In the genomic region with DNA sequence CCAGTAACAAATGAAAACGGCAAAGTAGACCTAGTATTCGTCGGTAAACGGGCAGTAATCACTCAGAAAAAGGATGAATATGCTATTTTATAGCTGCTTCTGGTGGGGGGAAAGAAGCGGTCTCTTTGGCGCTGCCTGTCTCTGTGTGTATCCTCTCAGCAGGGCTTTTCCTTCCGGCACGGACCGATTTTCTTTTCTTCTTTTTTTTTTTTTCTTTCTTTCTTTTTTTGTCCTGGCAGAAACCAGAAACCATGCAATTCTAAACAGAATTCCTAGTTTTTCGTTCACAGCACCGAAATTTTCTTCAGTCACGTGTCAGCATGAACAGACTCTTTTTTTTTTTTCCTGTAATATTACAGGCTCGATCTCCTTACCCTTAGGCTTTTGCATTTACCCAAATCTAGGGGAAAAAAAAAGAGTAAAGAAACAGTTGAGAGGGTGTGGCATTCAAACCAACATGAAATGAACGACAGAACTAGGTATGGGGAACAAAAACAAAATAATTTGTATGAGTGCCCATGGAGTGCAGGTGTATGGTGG, we compare ENCODE assay signal across 8 mouse cellular contexts. TPM values are rescaled to one million over a fixed set of nuclear protein-coding genes. Genes with fewer than 3 reads are reported as not detected.
DNase-seq lines count a peak whose midpoint lies in the region; ATAC-seq and TF ChIP-seq lines count a peak whose summit lies in the region.

No protein-coding gene starts in this region.

- H3K4me1 ChIP-seq in kidney, embryonic 14.5 days (ENCODE audit: control insufficient read depth, insufficient read depth, low read length): no peaks in the 10 kb centered on the region; the same call in 1 of the 2 replicates
- H3K4me1 ChIP-seq in MEL (ENCODE audit: control insufficient read depth in 1 of 2, insufficient read depth in 2 of 2, low read length in 2 of 2): peaks cover 13 to 15% of the 10 kb centered on the region in 2 experiments
- peaks cover 0 to 17% of the 10 kb centered on the region in 2 experiments; a peak in 2 of 4 replicates for H3K4me1 ChIP-seq in heart, embryonic 14.5 days (ENCODE audit: control insufficient read depth in 2 of 2, insufficient read depth in 2 of 2, low read length in 2 of 2)
- H3K4me1 ChIP-seq in liver, embryonic 16.5 days (ENCODE audit: control insufficient read depth, low read depth, low read length): peaks cover 17% of the 10 kb centered on the region

- peaks cover 22% of the 10 kb centered on the region for H3K79me2 ChIP-seq in MEL (ENCODE audit: control insufficient read depth, insufficient read depth, low read length, poor library complexity)

- H3K9me3 ChIP-seq in kidney, embryonic 14.5 days (ENCODE audit: control insufficient read depth, low read length): no peaks in the 10 kb centered on the region
- H3K9me3 ChIP-seq in MEL (replicated peaks; ENCODE audit: insufficient read depth, low read length): no peaks in the 10 kb centered on the region
- no peaks in the 10 kb centered on the region for H3K9me3 ChIP-seq in heart, embryonic 14.5 days (ENCODE audit: control insufficient read depth, low read length)
- H3K9me3 ChIP-seq in liver, embryonic 16.5 days (replicated peaks; ENCODE audit: control insufficient read depth, low read length): no peaks in the 10 kb centered on the region

- TF ChIP-seq CTCF in MEL (IDR thresholded peaks at IDR 0.05 in 2 of 3, conservative IDR thresholded peaks at IDR 0.05 in 1 of 3; ENCODE audit: control insufficient read depth in 1 of 3, insufficient read depth in 1 of 3, low read depth in 2 of 3, low read length in 3 of 3, poor library complexity in 1 of 3, severe bottlenecking in 1 of 3): no peak

- peak overlapping the region; percentile 42; the same call in 1 of the 2 replicates for H3K27ac ChIP-seq in kidney, embryonic 14.5 days (ENCODE audit: low read depth, low read length)
- H3K27ac ChIP-seq in MEL (ENCODE audit: control insufficient read depth, low read depth, low read length): no peak overlapping the region
- H3K27ac ChIP-seq in heart, embryonic 14.5 days (replicated peaks in 1 of 2; ENCODE audit: control insufficient read depth in 1 of 2, insufficient read depth in 1 of 2, low read depth in 2 of 2, low read length in 2 of 2): peak overlapping the region; percentile 19 to 99; a peak in 1 of 4 replicates
- no peak overlapping the region for H3K27ac ChIP-seq in liver, embryonic 16.5 days (ENCODE audit: low read length)

- TF ChIP-seq RAD21 in MEL (IDR thresholded peaks at IDR 0.05; ENCODE audit: low read depth, low read length): no peak

- peak overlapping the region; percentile 87 for H3K4me2 ChIP-seq in kidney, embryonic 14.5 days (replicated peaks; ENCODE audit: low read depth, low read length)
- peak overlapping the region; percentile 97 for H3K4me2 ChIP-seq in heart, embryonic 14.5 days (ENCODE audit: low read length)
- peak overlapping the region; percentile 92 for H3K4me2 ChIP-seq in liver, embryonic 16.5 days (ENCODE audit: low read depth, low read length)

- 3% methylated on average over 14 of the region's 14 CpGs for WGBS in kidney, embryonic 14.5 days
- WGBS in heart, embryonic 14.5 days: 9% methylated on average over 14 of the region's 14 CpGs
- 2% methylated on average over 14 of the region's 14 CpGs for WGBS in liver, embryonic 16.5 days (ENCODE audit: insufficient replicate concordance)

- no peak for TF ChIP-seq POLR2A in MEL (IDR thresholded peaks at IDR 0.05; ENCODE audit: control insufficient read depth in 1 of 2, insufficient read depth in 1 of 2, low read depth in 1 of 2, low read length in 2 of 2, poor library complexity in 1 of 2)

- no peaks in the 10 kb centered on the region for H3K27me3 ChIP-seq in kidney, embryonic 14.5 days (ENCODE audit: control insufficient read depth, insufficient read depth, low read length)
- no peaks in the 10 kb centered on the region for H3K27me3 ChIP-seq in MEL (ENCODE audit: control insufficient read depth in 1 of 2, insufficient read depth in 2 of 2, low read length in 2 of 2)
- no peaks in the 10 kb centered on the region for H3K27me3 ChIP-seq in heart, embryonic 14.5 days (ENCODE audit: control insufficient read depth, insufficient read depth, low read length)
- H3K27me3 ChIP-seq in liver, embryonic 16.5 days (ENCODE audit: control insufficient read depth, insufficient read depth, low read depth, low read length): peaks cover 3% of the 10 kb centered on the region; the same call in 1 of the 2 replicates

- H3K9ac ChIP-seq in kidney, embryonic 14.5 days (ENCODE audit: low read depth, low read length): peak overlapping the region; percentile 93
- peak overlapping the region; percentile 99 for H3K9ac ChIP-seq in MEL (ENCODE audit: control insufficient read depth, low read depth, low read length, poor library complexity, severe bottlenecking)
- H3K9ac ChIP-seq in heart, embryonic 14.5 days (ENCODE audit: low read length): peak overlapping the region; percentile 99
- H3K9ac ChIP-seq in liver, embryonic 16.5 days (ENCODE audit: low read depth, low read length): no peak overlapping the region; the same call in 1 of the 2 replicates

- no peak for TF ChIP-seq EP300 in MEL (IDR thresholded peaks at IDR 0.05; ENCODE audit: low read depth in 1 of 2, low read length in 2 of 2)

- H3K36me3 ChIP-seq in kidney, embryonic 14.5 days (ENCODE audit: control insufficient read depth, insufficient read depth, low read length): no peaks in the 10 kb centered on the region
- H3K36me3 ChIP-seq in MEL (ENCODE audit: control insufficient read depth in 1 of 2, insufficient read depth in 2 of 2, low read length in 2 of 2): peaks cover 0 to 17% of the 10 kb centered on the region in 2 experiments; a peak in 2 of 4 replicates
- H3K36me3 ChIP-seq in heart, embryonic 14.5 days (ENCODE audit: control insufficient read depth, insufficient read depth, low read length): no peaks in the 10 kb centered on the region
- H3K36me3 ChIP-seq in liver, embryonic 16.5 days (ENCODE audit: control insufficient read depth, insufficient read depth): no peaks in the 10 kb centered on the region

- DNase-seq in kidney, adult 8-10 months: no peak
- peak; percentile 26 for DNase-seq in MEL (ENCODE audit: low read depth, low spot score)
- no peak for DNase-seq in cerebellum, adult 9-11 months

- peak overlapping the region; percentile 60 for H3K4me3 ChIP-seq in kidney, embryonic 14.5 days (ENCODE audit: low read length)
- peak overlapping the region; percentile 76 to 95 for H3K4me3 ChIP-seq in MEL (ENCODE audit: control insufficient read depth in 1 of 2, insufficient read depth in 1 of 2, low read depth in 2 of 2, low read length in 2 of 2)
- peak overlapping the region; percentile 76 to 96 for H3K4me3 ChIP-seq in heart, embryonic 14.5 days (ENCODE audit: control insufficient read depth in 1 of 2, insufficient read depth in 1 of 2, low read depth in 1 of 2, low read length in 2 of 2)
- H3K4me3 ChIP-seq in liver, embryonic 16.5 days (ENCODE audit: low read depth, low read length): peak overlapping the region; percentile 89

- no peak for ATAC-seq in kidney, embryonic 14.5 days (ENCODE audit: low FRiP score, low TSS enrichment)
- ATAC-seq in heart, embryonic 14.5 days (ENCODE audit: insufficient number of reproducible peaks, insufficient read depth, low FRiP score, low read depth): no peak
- no peak for ATAC-seq in liver, embryonic 16.5 days (ENCODE audit: low read depth)
- no peak for ATAC-seq in megakaryocyte-erythroid progenitor cell, adult 5-6 weeks (replicated peaks; ENCODE audit: low FRiP score, low TSS enrichment, poor library complexity, severe bottlenecking)
- no peak for ATAC-seq in megakaryocyte progenitor cell, adult 5-6 weeks (replicated peaks; ENCODE audit: poor library complexity)

TF ChIP-seq in MEL, 35 proteins besides CTCF, POLR2A, EP300 and RAD21:
- TF ChIP-seq ZC3H11A (IDR thresholded peaks at IDR 0.05; ENCODE audit: low read depth, low read length) (no peak), NELFE (IDR thresholded peaks at IDR 0.05; ENCODE audit: low read depth, low read length) (no peak), JUND (IDR thresholded peaks at IDR 0.05; ENCODE audit: low read depth, low read length) (no peak), ZNF384 (IDR thresholded peaks at IDR 0.05; ENCODE audit: low read depth, low read length) (peak; percentile 87), USF1 (IDR thresholded peaks at IDR 0.05; ENCODE audit: low read depth, low read length) (peak; percentile 68), USF2 (IDR thresholded peaks at IDR 0.05; ENCODE audit: borderline replicate concordance in 1 of 2, insufficient read depth in 1 of 2, low read depth in 1 of 2, low read length in 2 of 2) (0 out of 4 replicates have a peak, but pooled peaks of 1 of the 2 experiments have one; percentile 4)

RNA-seq across cellular contexts. Expression of gene Zdhhc17, which starts 1.4 kb away (rescaled TPM):
- 18.2 and 33.5 TPM in 2 replicates for polyA plus RNA-seq in kidney, embryonic 14.5 days (2014; fragmentation: Nextera tagmentation; extraction: Ambion mirVana)
- total RNA-seq in MEL (2012; rRNA removed): 16.6 and 16.7 TPM in 2 replicates
- 10 to 100 TPM in 1 of 2 experiments, not detected in 1; 14.9 TPM for polyA plus RNA-seq in MEL (2012; ENCODE audit: insufficient read depth in 1 of 2, insufficient read length in 2 of 2, low read depth in 1 of 2, low replicate concordance in 2 of 2, missing spikeins in 1 of 2)
- 18.7 and 23.4 TPM in 2 replicates for polyA plus RNA-seq in heart, embryonic 14.5 days (2014; fragmentation: Nextera tagmentation; extraction: Ambion mirVana)
- polyA plus RNA-seq in liver, embryonic 16.5 days (2015; fragmentation: Nextera tagmentation; extraction: Ambion mirVana): 4.6 and 5.0 TPM in 2 replicates
- total RNA-seq in megakaryocyte-erythroid progenitor cell, adult 5-6 weeks (2014; fragmentation: Nextera tagmentation): 34.3 and 50.3 TPM in 2 replicates
- total RNA-seq in megakaryocyte-erythroid progenitor cell, adult 5-6 weeks (2017): 37.7 and 40.9 TPM in 2 replicates
- total RNA-seq in megakaryocyte progenitor cell, adult 5-6 weeks (2015): 16.3 and 25.2 TPM in 2 replicates
- total RNA-seq in megakaryocyte progenitor cell, adult 5-6 weeks (2017): 15.9 and 21.5 TPM in 2 replicates

Comparison
In these comparisons a context has a peak if more than half of its experiments do, and no peak if none do; other contexts are left out.
1. H3K27ac ChIP-seq: peak in kidney, embryonic 14.5 days (single experiment) and heart, embryonic 14.5 days (2 of 2); none in MEL (single experiment) and liver, embryonic 16.5 days (single experiment).
2. Peak in every context shown above with its lines, with median percentiles within 50 percentile points of each other: H3K4me2 ChIP-seq and H3K4me3 ChIP-seq.